Mouse (Mus musculus) midbrain, embryonic 16.5 days (tissue): Measurements from ENCODE around the gene Dpp6. TPM values are rescaled to one million over a fixed set of nuclear protein-coding genes. Genes with fewer than 3 reads are reported as not detected.

Experiments used
- ATAC-seq: fragments of 200-750 bp; cut with Nextera tagmentation; 2 replicates; pipeline ENCODE4 v1.8.0; 2017; ENCODE audit warnings: moderate TSS enrichment
- H3K27ac ChIP-seq: fragments of 300-500 bp; sonication (generic); 2 replicates; pipeline ENCODE4 v1.5.1; 2014; ENCODE audit warnings: mild to moderate bottlenecking, low read length, mixed read lengths
- H3K27me3 ChIP-seq: fragments of 300-500 bp; sonication (generic); 2 replicates; pipeline ENCODE4 v1.6.1; 2014; ENCODE audit warnings: low read depth, low read length, mixed read lengths; ENCODE audit not compliant: control insufficient read depth, insufficient read depth
- H3K36me3 ChIP-seq: fragments of 300-500 bp; sonication (generic); 2 replicates; pipeline ENCODE4 v1.6.1; 2014; ENCODE audit warnings: mild to moderate bottlenecking, low read length, moderate library complexity, mixed read lengths; ENCODE audit not compliant: control insufficient read depth, insufficient read depth
- H3K4me1 ChIP-seq: fragments of 300-500 bp; sonication (generic); 2 replicates; pipeline ENCODE4 v1.6.1; 2014; ENCODE audit warnings: mild to moderate bottlenecking, low read length, mixed read lengths; ENCODE audit not compliant: control insufficient read depth, insufficient read depth
- H3K4me2 ChIP-seq: fragments of 300-500 bp; sonication (generic); 2 replicates; pipeline ENCODE4 v1.6.1; 2014; ENCODE audit warnings: mild to moderate bottlenecking, low read length, mixed read lengths
- H3K4me3 ChIP-seq: fragments of 300-500 bp; sonication (generic); 2 replicates; pipeline ENCODE4 v1.5.1; 2014; ENCODE audit warnings: low read depth, mild to moderate bottlenecking, low read length, moderate library complexity, mixed read lengths
- H3K9ac ChIP-seq: fragments of 300-500 bp; sonication (generic); 2 replicates; pipeline ENCODE4 v1.6.1; 2014; ENCODE audit warnings: low read depth, low read length, mixed read lengths
- H3K9me3 ChIP-seq: fragments of 300-500 bp; sonication (generic); replicated peaks from 2 replicates; pipeline ENCODE4 v1.6.1; 2014; ENCODE audit warnings: mild to moderate bottlenecking, low read length, mixed read lengths; ENCODE audit not compliant: control insufficient read depth, poor library complexity, severe bottlenecking
- WGBS: fragments of 180-500 bp; shearing (Covaris S2); extraction: QIAGEN DNeasy Blood & Tissue Kit; methylation state at CpG from one replicate; pipeline ENCODE4 v1.1.7; 2014; 5-methylcytosine and 5-hydroxymethylcytosine counted together
- polyA plus RNA-seq: library from polyadenylated mRNA; unstranded; fragments of >200 nt; fragmentation: Nextera tagmentation; extraction: Ambion mirVana; gene quantifications from 2 replicates; pipeline ENCODE4 v1.2.1, GENCODE M21; 2015

Gene Dpp6
- polyA plus RNA-seq: 91.8 and 102 TPM in 2 replicates

GRCm38 (mm10) chr5:26816975-26817941, at the start of gene Dpp6:
Gene Dpp6 (plus strand): TSS chr5:26817203.
- ATAC-seq: peak; percentile 84
- 4% methylated on average over 34 of the region's 48 CpGs for WGBS
- peak within 1 kb of the TSS; percentile 98 for H3K4me2 ChIP-seq
- 0 out of 2 replicates have a peak, but pooled peaks cover 6% of the 10 kb centered on the region for H3K4me1 ChIP-seq
- H3K36me3 ChIP-seq: no peaks in the 10 kb centered on the region
- H3K9me3 ChIP-seq: no peaks in the 10 kb centered on the region
- H3K27me3 ChIP-seq: peaks cover 9% of the 10 kb centered on the region
- no peak within 1 kb of the TSS for H3K27ac ChIP-seq
- peak within 1 kb of the TSS; percentile 61 for H3K9ac ChIP-seq
- H3K4me3 ChIP-seq: peak within 1 kb of the TSS; percentile 54

GRCm38 (mm10) chr5:26783955-26784354, 33.0 kb upstream of the Dpp6 start:
- H3K9ac ChIP-seq: no peak overlapping the region
- H3K27me3 ChIP-seq: no peaks in the 10 kb centered on the region
- no peak overlapping the region for H3K4me3 ChIP-seq
- 83% methylated on average over 3 of the region's 3 CpGs for WGBS
- H3K36me3 ChIP-seq: no peaks in the 10 kb centered on the region
- H3K27ac ChIP-seq: no peak overlapping the region
- no peak overlapping the region for H3K4me2 ChIP-seq
- ATAC-seq: no peak
- H3K9me3 ChIP-seq: no peaks in the 10 kb centered on the region
- no peaks in the 10 kb centered on the region for H3K4me1 ChIP-seq

GRCm38 (mm10) chr5:26795524-26795923, 21.5 kb upstream of the Dpp6 start:
- no peaks in the 10 kb centered on the region for H3K4me1 ChIP-seq
- no peaks in the 10 kb centered on the region for H3K27me3 ChIP-seq
- no peak overlapping the region for H3K27ac ChIP-seq
- no peak overlapping the region for H3K4me3 ChIP-seq
- no peak for ATAC-seq
- 0 out of 2 replicates have a peak, but pooled peaks cover 2% of the 10 kb centered on the region for H3K9me3 ChIP-seq
- WGBS: 93% methylated on average over 2 of the region's 2 CpGs
- no peak overlapping the region for H3K9ac ChIP-seq
- no peaks in the 10 kb centered on the region for H3K36me3 ChIP-seq
- H3K4me2 ChIP-seq: no peak overlapping the region

GRCm38 (mm10) chr5:26835972-26836371, 19.0 kb downstream of the Dpp6 start:
- H3K9me3 ChIP-seq: no peaks in the 10 kb centered on the region
- H3K9ac ChIP-seq: no peak overlapping the region
- no peak overlapping the region for H3K4me2 ChIP-seq
- no peak overlapping the region for H3K4me3 ChIP-seq
- WGBS: 85% methylated on average over 1 of the region's 1 CpGs
- no peak overlapping the region for H3K27ac ChIP-seq
- no peaks in the 10 kb centered on the region for H3K36me3 ChIP-seq
- no peaks in the 10 kb centered on the region for H3K27me3 ChIP-seq
- ATAC-seq: no peak
- no peaks in the 10 kb centered on the region for H3K4me1 ChIP-seq

GRCm38 (mm10) chr5:26841151-26841550, 24.1 kb downstream of the Dpp6 start:
- no peaks in the 10 kb centered on the region for H3K9me3 ChIP-seq
- H3K4me3 ChIP-seq: no peak overlapping the region
- no peak overlapping the region for H3K27ac ChIP-seq
- no peaks in the 10 kb centered on the region for H3K36me3 ChIP-seq
- no peak overlapping the region for H3K4me2 ChIP-seq
- ATAC-seq: no peak
- no peak overlapping the region for H3K9ac ChIP-seq
- no peaks in the 10 kb centered on the region for H3K4me1 ChIP-seq
- WGBS: 25% methylated on average over 4 of the region's 4 CpGs
- H3K27me3 ChIP-seq: no peaks in the 10 kb centered on the region

- H3K4me2 ChIP-seq: no peak overlapping the region
- H3K4me3 ChIP-seq: no peak overlapping the region
- 36% methylated on average over 4 of the region's 4 CpGs for WGBS
- H3K27ac ChIP-seq: no peak overlapping the region
- H3K27me3 ChIP-seq: no peaks in the 10 kb centered on the region
- no peaks in the 10 kb centered on the region for H3K36me3 ChIP-seq
- H3K4me1 ChIP-seq: 0 out of 2 replicates have a peak, but pooled peaks cover 4% of the 10 kb centered on the region
- no peaks in the 10 kb centered on the region for H3K9me3 ChIP-seq
- peak; percentile 62; the same call in 1 of the 2 replicates for ATAC-seq
- no peak overlapping the region for H3K9ac ChIP-seq
These were observed 37.7 kb downstream of the Dpp6 start for GRCm38 (mm10) chr5:26854746-26855145.

GRCm38 (mm10) chr5:26875449-26875848, 58.4 kb downstream of the Dpp6 start:
- no peaks in the 10 kb centered on the region for H3K4me1 ChIP-seq
- no peak overlapping the region for H3K9ac ChIP-seq
- no peak overlapping the region for H3K4me2 ChIP-seq
- H3K4me3 ChIP-seq: no peak overlapping the region
- H3K27me3 ChIP-seq: no peaks in the 10 kb centered on the region
- no peak overlapping the region for H3K27ac ChIP-seq
- no peaks in the 10 kb centered on the region for H3K36me3 ChIP-seq
- no peaks in the 10 kb centered on the region for H3K9me3 ChIP-seq
- ATAC-seq: no peak

- no peaks in the 10 kb centered on the region for H3K9me3 ChIP-seq
- 79% methylated on average over 1 of the region's 1 CpGs for WGBS
- no peaks in the 10 kb centered on the region for H3K4me1 ChIP-seq
- no peaks in the 10 kb centered on the region for H3K27me3 ChIP-seq
- H3K27ac ChIP-seq: no peak overlapping the region
- no peak overlapping the region for H3K9ac ChIP-seq
- no peak for ATAC-seq
- H3K4me2 ChIP-seq: no peak overlapping the region
- H3K36me3 ChIP-seq: no peaks in the 10 kb centered on the region
- no peak overlapping the region for H3K4me3 ChIP-seq
These were observed 70.5 kb downstream of the Dpp6 start for GRCm38 (mm10) chr5:26887496-26887895.

- H3K27ac ChIP-seq: no peak overlapping the region
- H3K4me2 ChIP-seq: no peak overlapping the region
- 90% methylated on average over 4 of the region's 4 CpGs for WGBS
- H3K4me3 ChIP-seq: no peak overlapping the region
- no peaks in the 10 kb centered on the region for H3K9me3 ChIP-seq
- no peak for ATAC-seq
- no peaks in the 10 kb centered on the region for H3K36me3 ChIP-seq
- no peaks in the 10 kb centered on the region for H3K27me3 ChIP-seq
- H3K4me1 ChIP-seq: no peaks in the 10 kb centered on the region
- H3K9ac ChIP-seq: no peak overlapping the region
These were observed 71.1 kb downstream of the Dpp6 start for GRCm38 (mm10) chr5:26888080-26888479.
